Mouse (Mus musculus) retina, adult 2 months (tissue): Measurements from ENCODE around the gene Isca2.

Experiments
- DNase-seq: peaks from one replicate; pipeline ENCODE4 v3.0.0-alpha.2; 2012; ENCODE audit warnings: low read depth, low spot score

Isca2 gene

DNA sequence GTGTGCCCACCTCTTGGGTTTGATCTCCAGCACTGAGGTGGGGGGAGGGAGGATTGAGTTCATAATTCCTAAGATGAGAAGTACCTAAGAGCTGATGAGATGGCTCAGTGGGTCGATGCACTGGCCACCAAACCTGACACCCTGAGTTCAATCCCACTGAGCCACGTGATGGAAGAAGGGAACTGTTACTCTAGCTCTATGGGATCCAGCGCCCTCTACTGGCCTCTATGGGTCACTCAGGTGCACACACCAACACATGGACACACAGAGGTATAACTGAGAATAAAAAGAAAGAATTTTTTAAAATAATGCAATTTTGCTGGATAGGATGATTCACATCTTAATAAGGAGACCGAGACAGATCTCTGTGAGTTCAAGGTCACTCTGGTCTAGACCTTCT, 45.4 kb downstream of the Isca2 start:
- no peak for DNase-seq

DNA sequence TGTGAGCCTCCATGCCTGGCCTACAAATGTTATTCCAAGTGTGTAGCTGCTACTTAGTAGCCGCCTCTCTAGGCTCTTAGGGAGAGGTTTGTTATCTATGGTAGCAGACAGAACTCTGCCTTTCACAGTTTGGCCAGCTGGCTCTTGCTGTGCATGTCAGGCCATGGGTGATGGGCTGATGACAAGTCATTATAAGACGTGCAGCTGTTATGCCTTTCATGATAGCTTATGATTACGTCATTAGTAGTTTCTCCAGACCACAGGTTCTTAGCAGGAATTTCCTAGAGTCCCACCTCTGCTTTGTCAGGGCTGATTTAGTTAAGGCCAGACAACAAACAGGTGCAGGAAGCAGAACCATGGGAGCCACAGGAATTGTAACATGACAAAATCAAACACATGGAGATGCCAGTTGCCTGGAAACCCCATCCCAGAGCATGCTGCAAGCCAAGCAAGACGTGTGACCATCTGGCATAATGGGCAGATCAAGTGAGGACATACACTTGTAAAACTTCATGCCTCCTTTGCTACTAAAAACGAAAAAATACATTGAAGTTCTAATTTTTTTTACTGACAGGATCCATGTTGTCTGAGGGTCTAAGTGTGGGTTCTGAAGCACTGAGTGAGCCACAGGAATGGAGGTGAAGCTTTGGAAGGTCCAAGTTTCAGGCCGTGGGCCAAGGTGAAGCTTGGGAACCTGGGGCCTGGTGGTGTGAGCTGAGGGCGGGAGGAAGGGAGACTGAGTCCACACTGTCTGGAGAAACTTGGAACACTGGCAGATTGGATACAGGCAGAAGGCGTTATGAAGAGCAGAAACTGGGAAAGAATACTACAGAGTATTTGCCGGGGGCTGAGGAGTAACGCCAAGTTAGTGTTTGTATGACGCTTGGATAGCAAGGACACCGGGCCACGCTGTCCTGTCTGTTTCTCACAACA, 46.5 kb downstream of the Isca2 start:
- no peak for DNase-seq

DNA sequence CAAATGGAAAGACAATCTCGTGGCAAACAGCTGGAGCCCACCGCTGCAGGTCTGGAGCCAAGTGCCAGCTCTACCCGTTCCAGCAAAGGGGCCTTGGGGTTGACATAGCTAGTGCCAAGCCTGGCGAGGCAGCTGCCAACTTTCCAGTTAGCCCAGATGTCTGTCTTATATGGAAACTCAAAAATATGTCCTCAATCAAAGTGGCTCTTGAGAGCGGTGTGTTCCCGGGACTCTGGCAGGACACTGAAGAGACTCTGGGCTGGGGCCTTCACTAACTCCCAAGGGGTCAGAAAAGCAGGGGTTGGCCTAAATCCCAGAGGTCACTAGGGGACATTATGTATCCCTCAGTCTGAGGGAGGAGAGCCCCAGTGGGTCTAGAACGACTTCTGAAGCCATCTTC, 50.5 kb downstream of the Isca2 start:
- DNase-seq = no peak

DNA sequence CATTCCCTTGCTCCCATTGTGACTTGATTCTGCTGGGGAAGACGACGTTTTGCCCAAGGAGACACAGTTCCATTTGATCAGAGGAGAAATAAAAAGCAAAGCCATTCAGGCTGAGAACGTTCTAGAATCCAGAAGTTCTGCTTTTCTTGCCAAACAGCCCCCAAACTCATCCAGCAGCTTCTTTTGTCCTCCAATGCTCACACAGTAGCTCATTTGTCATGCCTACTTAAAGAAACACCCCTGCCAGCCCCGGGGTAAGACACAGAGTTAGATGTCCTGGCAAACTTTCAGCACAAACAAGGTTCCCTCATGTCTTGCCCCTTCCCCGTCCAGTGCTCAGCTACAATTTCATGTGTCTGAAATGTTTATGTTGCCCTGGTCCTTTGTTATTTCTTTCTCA, 51.2 kb downstream of the Isca2 start:
- no peak for DNase-seq
